Mouse (Mus musculus) neural tube, embryonic 15.5 days (tissue): Measurements from ENCODE around the gene Scfd1. TPM values are rescaled to one million over a fixed set of nuclear protein-coding genes. Genes with fewer than 3 reads are reported as not detected.

ENCODE experiments used
- ATAC-seq: fragments of 200-750 bp; cut with Nextera tagmentation; 2 replicates; pipeline ENCODE4 v1.8.0; 2017; ENCODE audit warnings: mild to moderate bottlenecking, moderate TSS enrichment, moderate library complexity; ENCODE audit not compliant: low FRiP score
- H3K27ac ChIP-seq: fragments of 300-500 bp; sonication (generic); replicated peaks from 2 replicates; pipeline ENCODE4 v1.5.1; 2015; ENCODE audit warnings: mild to moderate bottlenecking, inconsistent platforms
- H3K27me3 ChIP-seq: fragments of 300-500 bp; sonication (generic); replicated peaks from 2 replicates; pipeline ENCODE4 v1.6.1; 2015; ENCODE audit warnings: inconsistent platforms
- H3K36me3 ChIP-seq: fragments of 300-500 bp; sonication (generic); 2 replicates; pipeline ENCODE4 v1.6.1; 2015; ENCODE audit warnings: inconsistent platforms
- H3K4me1 ChIP-seq: fragments of 300-500 bp; sonication (generic); 2 replicates; pipeline ENCODE4 v1.6.1; 2015; ENCODE audit warnings: inconsistent platforms
- H3K4me2 ChIP-seq: fragments of 300-500 bp; sonication (generic); 2 replicates; pipeline ENCODE4 v1.6.1; 2015; ENCODE audit warnings: inconsistent platforms, mild to moderate bottlenecking, moderate library complexity
- H3K4me3 ChIP-seq: fragments of 300-500 bp; sonication (generic); replicated peaks from 2 replicates; pipeline ENCODE4 v1.5.1; 2015; ENCODE audit warnings: mild to moderate bottlenecking, inconsistent platforms
- H3K9ac ChIP-seq: fragments of 300-500 bp; sonication (generic); replicated peaks from 2 replicates; pipeline ENCODE4 v1.6.1; 2015; ENCODE audit warnings: mild to moderate bottlenecking, inconsistent platforms
- H3K9me3 ChIP-seq: fragments of 300-500 bp; sonication (generic); replicated peaks from 2 replicates; pipeline ENCODE4 v1.6.1; 2016; ENCODE audit warnings: inconsistent platforms
- WGBS: fragments of 180-500 bp; shearing (Covaris S2); methylation state at CpG from one replicate; pipeline ENCODE4 v1.1.7; 2015; ENCODE audit warnings: mixed read lengths; 5-methylcytosine and 5-hydroxymethylcytosine counted together
- polyA plus RNA-seq: library from polyadenylated mRNA; unstranded; fragments of >200 nt; fragmentation: Nextera tagmentation; extraction: Ambion mirVana; gene quantifications from 2 replicates; pipeline ENCODE4 v1.2.1, GENCODE M21; 2015

Gene Scfd1
- polyA plus RNA-seq, 1 experiment from 2014 or later = 75.1 TPM

- peaks cover 39% of the 10 kb centered on the region for H3K36me3 ChIP-seq
- H3K27ac ChIP-seq = no peak overlapping the region
- H3K9me3 ChIP-seq = no peaks in the 10 kb centered on the region
- H3K4me3 ChIP-seq = no peak overlapping the region
- H3K4me2 ChIP-seq = no peak overlapping the region
- WGBS = 65% methylated on average over 5 of the region's 5 CpGs
- no peaks in the 10 kb centered on the region for H3K4me1 ChIP-seq
- no peaks in the 10 kb centered on the region for H3K27me3 ChIP-seq
- ATAC-seq = no peak
- H3K9ac ChIP-seq = no peak overlapping the region
Observed at GRCm38 (mm10) chr12:51402060-51402698, 24.9 kb downstream of the Scfd1 start.

- H3K9me3 ChIP-seq = no peaks in the 10 kb centered on the region
- 52% methylated on average over 4 of the region's 4 CpGs for WGBS
- no peak overlapping the region for H3K4me2 ChIP-seq
Observed at GRCm38 (mm10) chr12:51403987-51404586, 26.8 kb downstream of the Scfd1 start.

DNA sequence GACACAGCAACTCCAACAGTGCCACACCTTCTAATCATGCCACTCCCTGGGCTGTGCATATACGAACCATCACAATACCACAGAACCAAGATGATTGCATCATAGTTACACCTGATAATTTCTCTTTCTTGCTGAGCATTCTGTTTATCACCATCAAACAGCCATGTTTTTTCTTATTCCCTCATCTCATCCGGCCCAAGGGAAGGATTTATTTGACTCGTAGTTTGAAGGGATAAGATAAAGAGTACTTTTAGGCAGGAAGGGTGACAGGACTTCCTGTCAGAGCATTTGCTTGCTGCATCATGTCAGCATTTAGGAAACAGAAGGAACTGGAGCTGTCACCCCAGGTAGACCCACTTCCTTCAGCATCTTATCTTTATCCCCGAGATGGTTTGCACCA lies 34.1 kb downstream of the Scfd1 start:
- H3K27me3 ChIP-seq = no peaks in the 10 kb centered on the region
- ATAC-seq = no peak
- WGBS = 89% methylated on average over 4 of the region's 4 CpGs

More at GRCm38 (mm10) chr12:51403987-51404586, 26.8 kb downstream of the Scfd1 start:
- no peak overlapping the region for H3K27ac ChIP-seq
- no peak overlapping the region for H3K9ac ChIP-seq
- H3K36me3 ChIP-seq = peaks cover 37% of the 10 kb centered on the region
- H3K4me1 ChIP-seq = no peaks in the 10 kb centered on the region
- no peaks in the 10 kb centered on the region for H3K27me3 ChIP-seq
- H3K4me3 ChIP-seq = no peak overlapping the region
- no peak for ATAC-seq

DNA sequence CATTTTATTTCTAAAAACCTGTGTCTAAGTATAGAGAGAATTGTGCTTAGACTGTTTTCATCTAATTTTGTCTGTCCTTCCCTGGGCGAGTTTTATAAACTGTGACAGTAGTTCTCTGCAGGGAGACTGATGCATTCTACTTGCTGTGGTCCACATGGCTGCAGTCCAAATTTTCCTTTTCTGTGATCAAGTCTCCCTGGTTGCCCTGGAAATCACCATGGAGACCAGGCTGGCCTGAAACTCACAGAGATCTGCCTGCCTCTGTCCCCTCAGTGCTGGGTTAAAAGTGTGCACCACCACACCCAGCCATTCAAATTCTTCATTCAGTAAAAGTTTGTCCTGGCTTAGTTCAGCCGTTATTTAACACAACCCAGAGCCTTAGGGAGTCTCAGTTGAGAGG lies 60.2 kb downstream of the Scfd1 start:
- H3K27me3 ChIP-seq = no peaks in the 10 kb centered on the region
- no peak overlapping the region for H3K4me2 ChIP-seq
- ATAC-seq = no peak
- H3K4me3 ChIP-seq = no peak overlapping the region
- H3K9ac ChIP-seq = no peak overlapping the region
- no peak overlapping the region for H3K27ac ChIP-seq
- WGBS = 81% methylated on average over 2 of the region's 2 CpGs
- no peaks in the 10 kb centered on the region for H3K9me3 ChIP-seq
- peaks cover 45% of the 10 kb centered on the region for H3K36me3 ChIP-seq
- H3K4me1 ChIP-seq = no peaks in the 10 kb centered on the region

More for the DNA sequence above, 34.1 kb downstream of the Scfd1 start:
- no peaks in the 10 kb centered on the region for H3K9me3 ChIP-seq
- no peak overlapping the region for H3K9ac ChIP-seq
- no peak overlapping the region for H3K27ac ChIP-seq
- no peak overlapping the region for H3K4me2 ChIP-seq
- H3K4me1 ChIP-seq = no peaks in the 10 kb centered on the region
- H3K4me3 ChIP-seq = no peak overlapping the region
- peaks cover 43% of the 10 kb centered on the region for H3K36me3 ChIP-seq

- 94% methylated on average over 2 of the region's 2 CpGs for WGBS
- Histone ChIP-seq H3K4me3 (no peak overlapping the region), H3K36me3 (peaks cover 42% of the 10 kb centered on the region), H3K9me3 (no peaks in the 10 kb centered on the region), H3K9ac (no peak overlapping the region), H3K27me3 (no peaks in the 10 kb centered on the region), H3K4me2 (no peak overlapping the region), H3K27ac (no peak overlapping the region), H3K4me1 (no peaks in the 10 kb centered on the region)
- no peak for ATAC-seq
Observed at GRCm38 (mm10) chr12:51438311-51438710, 61.0 kb downstream of the Scfd1 start.

GRCm38 (mm10) chr12:51449303-51449702 lies 72.0 kb downstream of the Scfd1 start:
- WGBS = 93% methylated on average over 2 of the region's 2 CpGs
- no peaks in the 10 kb centered on the region for H3K4me1 ChIP-seq
- peaks cover 48% of the 10 kb centered on the region for H3K36me3 ChIP-seq
- H3K27me3 ChIP-seq = no peaks in the 10 kb centered on the region
- H3K27ac ChIP-seq = no peak overlapping the region
- ATAC-seq = no peak
- H3K9me3 ChIP-seq = no peaks in the 10 kb centered on the region
- H3K9ac ChIP-seq = no peak overlapping the region
- H3K4me3 ChIP-seq = no peak overlapping the region
- H3K4me2 ChIP-seq = no peak overlapping the region

DNA sequence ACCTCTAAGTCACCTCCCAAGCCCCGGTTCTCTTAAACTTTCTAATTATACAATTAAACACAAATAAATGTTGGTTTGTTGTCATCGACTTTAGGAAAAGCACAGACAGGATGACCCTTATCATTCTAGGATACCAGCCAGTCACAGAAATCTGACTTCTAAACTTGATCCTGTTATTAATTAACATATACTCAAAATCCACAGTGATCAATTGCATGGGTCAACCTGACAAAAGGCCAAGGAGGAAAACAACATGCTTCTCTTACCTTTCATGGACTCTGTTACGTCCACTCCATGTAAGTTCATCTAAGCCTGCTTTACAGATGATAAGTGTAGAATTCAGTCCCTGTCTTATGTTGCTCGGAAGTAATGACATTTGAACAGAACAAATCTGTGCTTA lies 93.6 kb downstream of the Scfd1 start:
- Histone ChIP-seq H3K4me3 (no peak overlapping the region), H3K4me1 (no peaks in the 10 kb centered on the region), H3K27ac (no peak overlapping the region), H3K9me3 (no peaks in the 10 kb centered on the region), H3K9ac (no peak overlapping the region), H3K36me3 (no peaks in the 10 kb centered on the region), H3K27me3 (no peaks in the 10 kb centered on the region), H3K4me2 (no peak overlapping the region)
- 93% methylated on average over 4 of the region's 4 CpGs for WGBS
- ATAC-seq = no peak

DNA sequence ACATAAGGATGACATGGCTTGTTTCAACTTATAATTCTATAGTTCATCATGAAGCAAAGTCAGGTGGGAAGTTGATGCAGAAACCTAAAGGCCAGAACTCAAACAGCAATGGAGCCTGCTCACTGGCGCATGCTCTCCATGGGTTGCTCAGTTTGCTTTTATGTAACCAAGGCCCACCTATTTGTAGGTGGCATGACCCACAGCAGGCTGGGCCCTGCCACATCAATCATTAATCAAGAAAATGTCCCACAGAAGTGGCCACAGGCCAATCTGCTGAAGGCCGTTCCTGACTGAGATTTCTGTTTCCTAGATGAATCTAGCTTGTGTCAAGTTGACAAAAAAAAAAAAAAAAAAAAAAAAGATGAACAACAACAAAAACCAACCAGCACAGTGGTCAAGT lies 103.9 kb downstream of the Scfd1 start:
- Histone ChIP-seq H3K27ac (no peak overlapping the region), H3K9me3 (no peaks in the 10 kb centered on the region), H3K27me3 (no peaks in the 10 kb centered on the region), H3K4me1 (no peaks in the 10 kb centered on the region), H3K4me2 (no peak overlapping the region), H3K36me3 (no peaks in the 10 kb centered on the region), H3K9ac (no peak overlapping the region), H3K4me3 (no peak overlapping the region)
- ATAC-seq = no peak
- WGBS = 92% methylated on average over 2 of the region's 2 CpGs

GRCm38 (mm10) chr12:51492040-51492439 lies 114.7 kb downstream of the Scfd1 start:
- no peak overlapping the region for H3K9ac ChIP-seq
- 72% methylated on average over 7 of the region's 7 CpGs for WGBS
- H3K27ac ChIP-seq = no peak overlapping the region
- H3K4me1 ChIP-seq = no peaks in the 10 kb centered on the region
- H3K9me3 ChIP-seq = no peaks in the 10 kb centered on the region
- no peak for ATAC-seq
- no peak overlapping the region for H3K4me2 ChIP-seq
- no peak overlapping the region for H3K4me3 ChIP-seq
- H3K27me3 ChIP-seq = no peaks in the 10 kb centered on the region
- no peaks in the 10 kb centered on the region for H3K36me3 ChIP-seq

DNA sequence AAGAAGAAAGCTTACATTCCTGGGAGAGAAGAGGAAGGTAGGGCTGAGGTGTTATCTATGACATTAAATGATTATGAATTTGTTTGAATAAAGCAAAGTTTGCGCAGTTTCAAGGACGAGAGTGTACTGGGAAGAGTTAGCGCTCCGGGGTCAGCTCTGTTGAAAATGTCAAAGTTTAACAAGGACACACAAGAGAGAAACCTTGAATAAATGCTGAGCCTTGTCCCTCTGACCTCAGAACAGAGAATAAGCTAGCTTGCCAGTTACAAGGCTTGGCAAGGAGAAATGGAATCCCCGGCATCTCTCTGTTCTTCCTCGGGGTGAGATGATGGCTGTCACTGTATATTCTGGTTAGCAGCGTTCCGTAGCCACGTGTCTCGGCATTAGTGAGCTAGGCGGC lies 116.2 kb downstream of the Scfd1 start:
- Histone ChIP-seq H3K4me1 (no peaks in the 10 kb centered on the region), H3K27me3 (no peaks in the 10 kb centered on the region), H3K4me2 (no peak overlapping the region), H3K4me3 (no peak overlapping the region), H3K9ac (no peak overlapping the region), H3K27ac (no peak overlapping the region), H3K9me3 (no peaks in the 10 kb centered on the region), H3K36me3 (no peaks in the 10 kb centered on the region)
- ATAC-seq = no peak
- 93% methylated on average over 11 of the region's 11 CpGs for WGBS

DNA sequence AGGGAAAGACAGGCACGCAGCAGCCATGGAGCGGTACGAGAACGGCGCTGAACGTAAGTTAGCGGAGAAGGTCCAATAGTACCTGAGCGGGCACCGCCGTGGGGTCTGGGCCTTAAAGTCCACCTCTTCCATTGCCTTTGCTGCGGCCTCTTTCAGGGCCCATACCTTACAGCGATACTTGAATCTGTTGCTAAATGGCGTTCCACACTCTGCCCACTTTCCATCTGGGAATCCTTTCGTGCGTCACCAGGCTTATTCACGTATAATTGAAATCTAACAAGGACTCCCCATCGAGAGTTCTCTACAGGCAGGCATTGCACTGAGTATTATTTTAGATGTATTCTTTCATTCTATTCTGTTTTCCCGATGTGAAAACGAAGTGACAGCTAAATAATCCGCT lies 117.3 kb downstream of the Scfd1 start:
- no peak overlapping the region for H3K4me2 ChIP-seq
- H3K9me3 ChIP-seq = no peaks in the 10 kb centered on the region
- H3K27ac ChIP-seq = no peak overlapping the region
- WGBS = 88% methylated on average over 20 of the region's 20 CpGs
- no peaks in the 10 kb centered on the region for H3K4me1 ChIP-seq
- no peak overlapping the region for H3K9ac ChIP-seq
- H3K27me3 ChIP-seq = no peaks in the 10 kb centered on the region
- no peaks in the 10 kb centered on the region for H3K36me3 ChIP-seq
- no peak for ATAC-seq
- no peak overlapping the region for H3K4me3 ChIP-seq
